Mouse (Mus musculus) macrophage (primary cell): Measurements from ENCODE around the gene Tmem108. TPM values are rescaled to one million over a fixed set of nuclear protein-coding genes. Genes with fewer than 3 reads are reported as not detected.

Experiments
- H3K27ac ChIP-seq: fragments of 350-480 bp; formaldehyde crosslinking; 2 replicates; pipeline ENCODE4 v1.9.0; 2021
- H3K36me3 ChIP-seq: fragments of 350-480 bp; formaldehyde crosslinking; 2 replicates; pipeline ENCODE4 v1.9.0; 2021; ENCODE audit errors: inconsistent target
- H3K4me3 ChIP-seq: fragments of 350-480 bp; formaldehyde crosslinking; 2 replicates; pipeline ENCODE4 v1.9.0; 2021; ENCODE audit errors: inconsistent target
- H3K79me2 ChIP-seq: fragments of 350-480 bp; formaldehyde crosslinking; 2 replicates; pipeline ENCODE4 v1.9.0; 2021; ENCODE audit errors: inconsistent target
- WGBS: methylation state at CpG from one replicate; pipeline ENCODE4 v1.1.7; 2026; ENCODE audit warnings: inconsistent platforms; ENCODE audit not compliant: missing documents; 5-methylcytosine and 5-hydroxymethylcytosine counted together
- polyA plus RNA-seq: library from polyadenylated mRNA; stranded (reverse); fragments of 250-400 nt; gene quantifications from 3 replicates; pipeline ENCODE4 v1.2.4, GENCODE M21; 2018; ENCODE audit warnings: inconsistent platforms

Gene Tmem108
- polyA plus RNA-seq, 1 experiment from 2014 or later = not detected

DNA sequence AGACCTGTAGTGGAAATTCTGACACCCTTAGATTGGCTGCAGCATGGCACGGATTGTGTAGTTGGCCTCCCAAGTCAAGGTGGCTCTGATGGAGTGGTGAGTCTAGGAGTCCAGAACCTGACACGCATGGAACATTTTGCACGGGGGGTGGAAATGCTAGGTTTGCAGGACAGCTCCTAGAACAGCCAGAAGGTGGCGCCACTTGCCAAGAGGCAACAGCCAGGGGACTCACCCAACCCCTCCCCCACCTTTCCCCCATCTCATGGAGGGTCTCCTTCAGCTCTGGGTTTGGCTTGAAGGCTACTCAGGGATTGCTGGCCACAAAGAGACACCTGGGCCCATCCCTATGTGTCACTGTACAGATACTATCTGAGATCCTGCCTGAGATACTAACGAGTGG, 292.1 kb downstream of the Tmem108 start:
- Histone ChIP-seq H3K36me3 (no peaks in the 10 kb centered on the region), H3K79me2 (no peaks in the 10 kb centered on the region), H3K27ac (no peak overlapping the region), H3K4me3 (no peak overlapping the region)
- WGBS = 59% methylated on average over 5 of the region's 5 CpGs

DNA sequence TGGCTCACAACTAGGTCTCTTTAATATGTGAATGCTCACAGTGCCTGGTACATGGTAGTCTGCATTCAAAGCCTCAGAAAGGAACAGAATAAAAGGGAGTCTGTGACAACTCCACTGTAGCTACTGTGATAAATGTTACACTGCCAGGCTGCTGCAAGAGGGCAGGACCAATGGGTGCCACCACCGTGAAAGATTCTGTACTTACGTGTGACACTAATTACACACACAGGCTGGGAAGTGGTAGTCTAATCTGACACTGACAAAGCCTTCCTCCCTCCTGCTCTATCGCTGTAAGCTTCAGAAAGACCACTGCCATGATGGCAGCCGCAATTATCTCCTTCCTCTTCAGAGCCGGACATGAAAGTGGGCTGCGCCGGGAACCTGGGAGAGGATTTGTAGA, 292.7 kb downstream of the Tmem108 start:
- Histone ChIP-seq H3K36me3 (no peaks in the 10 kb centered on the region), H3K79me2 (no peaks in the 10 kb centered on the region), H3K27ac (no peak overlapping the region), H3K4me3 (no peak overlapping the region)
- WGBS = 82% methylated on average over 7 of the region's 7 CpGs

DNA sequence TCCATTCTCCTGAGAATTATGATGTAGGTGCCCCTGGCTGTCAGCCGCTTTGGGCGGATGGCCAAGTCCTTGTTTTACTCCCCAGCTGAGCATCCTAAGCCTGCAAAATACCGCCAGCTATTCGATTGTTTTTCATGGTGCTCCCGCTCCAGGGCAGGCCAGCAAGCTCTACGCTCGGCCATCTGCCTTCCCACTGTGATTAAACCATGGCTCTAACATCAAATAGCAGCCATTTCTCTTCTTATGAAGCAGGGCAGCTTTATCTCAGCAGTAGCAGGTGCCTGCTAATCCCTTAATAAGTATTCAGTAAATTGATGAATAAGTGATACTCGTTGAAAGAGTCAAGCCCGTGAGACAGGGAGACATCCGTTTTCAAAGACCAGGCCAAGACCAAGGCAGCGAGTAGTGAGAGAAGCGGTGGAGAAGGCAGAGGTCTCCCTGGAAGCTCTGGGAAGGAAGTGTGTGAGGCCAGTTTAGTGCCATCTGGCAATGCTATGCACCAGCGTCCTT, 295.9 kb downstream of the Tmem108 start:
- WGBS = 96% methylated on average over 13 of the region's 13 CpGs

DNA sequence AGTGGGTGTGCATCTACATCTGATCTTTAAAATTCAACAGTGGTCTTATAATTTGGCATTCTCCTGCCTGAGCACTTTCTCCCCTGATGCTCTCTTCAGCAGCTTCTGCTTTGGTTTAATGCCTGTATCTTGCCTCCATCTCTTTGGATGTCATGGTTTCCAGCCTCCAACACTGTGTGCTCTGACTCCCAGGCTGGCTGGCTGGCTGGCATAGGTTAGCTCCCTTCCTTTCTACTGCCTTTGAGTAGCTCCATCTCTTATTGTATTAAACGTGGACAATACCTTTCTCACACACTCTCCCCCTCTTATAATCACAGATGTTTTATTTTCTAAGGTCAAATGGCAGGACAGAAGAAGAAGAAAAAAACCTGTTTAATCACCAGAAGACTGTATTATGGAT, 296.3 kb downstream of the Tmem108 start:
- WGBS = 80% methylated on average over 1 of the region's 1 CpGs
- no peaks in the 10 kb centered on the region for H3K36me3 ChIP-seq
- H3K4me3 ChIP-seq = no peak overlapping the region
- H3K79me2 ChIP-seq = no peaks in the 10 kb centered on the region
- no peak overlapping the region for H3K27ac ChIP-seq

More for the DNA sequence above, 295.9 kb downstream of the Tmem108 start:
- Histone ChIP-seq H3K36me3 (no peaks in the 10 kb centered on the region), H3K79me2 (no peaks in the 10 kb centered on the region), H3K4me3 (no peak overlapping the region), H3K27ac (no peak overlapping the region)

DNA sequence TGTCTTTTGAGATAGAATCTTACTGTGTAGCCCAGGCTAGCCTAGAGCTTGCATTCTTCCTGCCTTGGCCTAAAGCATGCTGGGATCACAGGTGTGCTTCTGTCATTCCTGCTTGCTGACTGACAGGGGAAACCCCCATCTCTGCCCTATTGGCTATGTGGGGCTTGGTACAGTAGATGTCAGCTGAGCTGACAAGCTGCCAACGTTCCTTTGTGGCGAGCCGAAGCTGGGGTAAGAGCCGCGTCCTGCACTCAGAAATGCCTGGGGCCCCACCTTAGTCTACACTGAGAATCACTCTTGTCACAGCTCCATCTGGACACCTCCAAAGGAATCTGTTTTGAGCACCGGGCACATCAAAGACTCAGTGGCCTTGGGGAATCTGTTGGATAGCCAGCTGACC, 297.8 kb downstream of the Tmem108 start:
- H3K27ac ChIP-seq = no peak overlapping the region
- H3K4me3 ChIP-seq = no peak overlapping the region
- WGBS = 29% methylated on average over 6 of the region's 6 CpGs
- no peaks in the 10 kb centered on the region for H3K79me2 ChIP-seq
- H3K36me3 ChIP-seq = no peaks in the 10 kb centered on the region

DNA sequence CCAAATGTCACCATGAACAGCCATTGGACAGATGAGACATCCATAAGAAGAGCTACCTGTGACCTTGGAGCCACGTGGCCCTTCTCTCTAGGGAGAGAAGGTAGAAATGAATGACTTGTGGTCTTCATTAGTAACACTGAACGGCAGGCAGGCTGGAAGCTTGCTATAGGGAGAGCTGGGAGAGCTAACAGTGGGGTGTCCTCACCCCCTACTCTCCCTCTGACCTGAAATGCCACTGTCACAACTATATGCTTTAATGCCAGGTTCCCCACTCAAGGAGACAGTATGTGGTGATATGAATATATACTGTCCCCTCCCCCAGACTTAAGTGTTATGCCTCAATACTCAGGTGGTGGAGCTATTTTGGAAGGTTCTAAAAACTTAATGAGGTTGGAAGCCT, 301.8 kb downstream of the Tmem108 start:
- Histone ChIP-seq H3K4me3 (no peak overlapping the region), H3K27ac (no peak overlapping the region), H3K36me3 (no peaks in the 10 kb centered on the region), H3K79me2 (no peaks in the 10 kb centered on the region)
- WGBS = 76% methylated on average over 2 of the region's 2 CpGs

DNA sequence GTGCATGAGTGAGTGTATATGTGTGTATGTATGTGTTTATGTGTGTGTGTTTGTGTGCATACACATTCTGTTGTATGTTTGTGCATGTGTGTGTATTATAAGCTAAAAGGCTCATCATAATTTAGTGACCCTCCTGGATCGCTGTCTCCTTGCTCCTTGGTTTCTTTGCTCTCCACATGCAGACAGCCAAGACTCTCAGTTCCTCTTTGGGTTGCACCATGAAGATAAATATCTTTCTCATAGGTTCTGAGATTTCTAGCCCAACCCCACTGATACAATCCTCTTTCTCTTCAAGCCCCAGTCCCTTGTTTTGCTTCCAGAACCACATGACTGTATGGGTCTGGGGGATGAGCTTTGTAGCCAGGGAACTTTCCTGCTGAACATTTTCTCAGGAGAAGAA, 302.3 kb downstream of the Tmem108 start:
- Histone ChIP-seq H3K36me3 (no peaks in the 10 kb centered on the region), H3K79me2 (no peaks in the 10 kb centered on the region), H3K4me3 (no peak overlapping the region), H3K27ac (no peak overlapping the region)
- WGBS = 31% methylated on average over 1 of the region's 1 CpGs

DNA sequence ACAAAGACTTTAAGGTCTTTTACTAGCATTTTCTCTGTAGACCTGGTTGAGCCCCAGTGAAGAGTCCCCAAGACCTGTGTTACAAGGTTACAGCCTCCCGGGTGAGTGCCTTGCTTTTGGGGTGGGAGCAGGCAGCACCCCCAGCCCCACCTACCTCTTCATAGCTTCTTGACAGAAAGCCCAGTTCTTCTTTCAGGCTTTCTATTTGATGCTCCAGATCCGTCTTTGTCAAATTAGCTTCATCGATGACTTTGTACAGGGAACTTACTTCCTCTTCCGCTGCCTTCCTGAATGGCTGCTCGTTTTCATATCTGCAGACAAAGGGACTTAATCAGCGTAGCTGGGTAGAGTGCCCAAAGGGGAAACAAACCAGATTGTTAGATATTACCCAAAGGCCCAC, 312.0 kb downstream of the Tmem108 start:
- Histone ChIP-seq H3K27ac (no peak overlapping the region), H3K79me2 (no peaks in the 10 kb centered on the region), H3K4me3 (no peak overlapping the region), H3K36me3 (no peaks in the 10 kb centered on the region)
- 19% methylated on average over 6 of the region's 6 CpGs for WGBS

DNA sequence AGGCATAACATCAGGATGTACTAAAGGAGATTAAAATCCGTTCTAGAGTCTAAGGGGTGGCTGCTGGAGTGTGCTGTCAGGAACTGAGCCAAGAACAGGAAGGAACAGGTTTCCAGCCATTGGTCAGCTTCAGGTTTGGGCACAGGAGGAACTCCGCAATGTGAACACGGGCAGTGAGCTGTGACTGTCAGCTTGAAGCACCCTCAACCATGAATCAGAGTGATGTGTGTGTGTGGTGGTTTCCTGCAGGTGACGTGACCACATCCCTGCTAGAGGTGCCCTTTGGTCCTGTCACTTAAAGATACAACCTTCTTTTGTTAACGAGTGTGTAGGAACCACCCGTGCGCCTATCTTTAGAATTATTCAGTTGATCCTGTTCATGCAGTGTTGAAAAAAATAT, 312.5 kb downstream of the Tmem108 start:
- Histone ChIP-seq H3K27ac (no peak overlapping the region), H3K79me2 (no peaks in the 10 kb centered on the region), H3K4me3 (no peak overlapping the region), H3K36me3 (no peaks in the 10 kb centered on the region)
- 12% methylated on average over 7 of the region's 7 CpGs for WGBS

DNA sequence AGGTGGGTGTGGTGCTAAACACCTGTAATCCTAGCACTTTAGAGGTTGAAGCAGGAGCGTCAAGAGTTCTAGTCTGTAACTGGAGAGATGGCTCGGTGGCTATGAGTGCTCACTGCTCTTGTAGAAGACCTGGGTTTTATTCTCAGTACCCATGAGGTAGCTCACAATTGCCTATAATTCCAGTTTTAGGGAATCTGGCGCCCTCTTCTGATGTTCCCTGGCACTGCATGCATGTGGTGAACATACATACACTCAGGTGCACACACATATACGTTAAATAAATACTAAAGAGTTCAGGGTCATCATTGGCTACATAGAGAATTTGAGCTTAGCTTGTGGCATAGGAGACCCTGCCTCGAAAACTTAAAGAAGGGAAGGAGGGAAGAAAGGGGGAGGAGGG, 317.0 kb downstream of the Tmem108 start:
- H3K4me3 ChIP-seq = no peak overlapping the region
- H3K27ac ChIP-seq = no peak overlapping the region
- no peaks in the 10 kb centered on the region for H3K79me2 ChIP-seq
- no peaks in the 10 kb centered on the region for H3K36me3 ChIP-seq
- 88% methylated on average over 5 of the region's 5 CpGs for WGBS

DNA sequence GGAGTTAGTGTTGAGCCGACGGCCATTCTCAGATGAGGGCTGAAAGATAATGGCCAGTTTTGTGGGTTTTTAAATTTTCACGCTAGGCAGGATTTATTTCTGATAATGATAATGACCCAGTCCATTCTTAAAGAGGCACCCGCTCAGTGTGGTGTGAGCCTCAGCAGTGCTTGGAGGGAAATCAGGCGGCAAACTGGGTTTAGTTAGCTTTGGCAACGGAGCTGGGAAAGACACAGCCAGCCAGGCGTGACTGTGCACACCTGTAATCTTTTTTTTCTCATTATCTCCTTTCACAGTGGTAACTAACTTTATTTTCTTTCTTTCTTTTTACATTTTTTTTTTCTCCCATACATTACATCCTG, 317.8 kb downstream of the Tmem108 start:
- Histone ChIP-seq H3K27ac (no peak overlapping the region), H3K79me2 (no peaks in the 10 kb centered on the region), H3K36me3 (no peaks in the 10 kb centered on the region), H3K4me3 (no peak overlapping the region)
- 95% methylated on average over 7 of the region's 7 CpGs for WGBS

DNA sequence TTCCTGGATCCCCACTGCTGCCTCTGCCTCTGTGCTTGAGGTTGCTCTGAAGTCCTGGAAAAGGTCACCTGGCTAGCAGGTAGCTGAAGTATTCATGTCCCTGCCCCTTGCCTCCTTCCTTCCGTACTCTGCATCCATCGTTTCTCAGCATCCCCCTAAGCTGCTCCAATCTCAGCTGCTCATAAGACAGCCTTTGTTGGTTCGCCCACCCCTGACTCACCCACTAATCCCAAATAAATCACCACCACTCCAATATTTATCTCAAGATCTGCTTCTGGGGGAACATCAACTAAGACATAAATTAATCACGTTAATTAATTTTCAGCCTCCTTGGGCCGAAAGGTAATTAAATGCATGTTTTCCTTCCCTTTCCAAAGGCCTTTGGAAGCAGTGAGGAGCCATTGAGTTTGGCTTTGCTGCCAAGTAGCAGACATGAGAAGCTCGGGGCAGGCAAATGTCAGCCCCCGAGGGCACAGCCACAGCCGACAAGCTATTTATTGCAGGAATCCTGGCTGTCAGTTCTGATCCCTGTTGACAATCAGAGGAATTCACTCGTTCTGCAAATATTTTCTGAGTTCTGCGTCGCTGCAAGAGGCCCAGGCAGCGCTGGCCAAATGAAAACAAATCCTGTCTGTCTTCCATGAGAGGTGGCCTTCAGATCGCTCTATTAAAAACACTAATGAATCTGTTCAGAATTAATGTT, 318.4 kb downstream of the Tmem108 start:
- H3K36me3 ChIP-seq = no peaks in the 10 kb centered on the region
- no peak overlapping the region for H3K27ac ChIP-seq
- no peak overlapping the region for H3K4me3 ChIP-seq
- WGBS = 95% methylated on average over 13 of the region's 13 CpGs
- H3K79me2 ChIP-seq = no peaks in the 10 kb centered on the region

DNA sequence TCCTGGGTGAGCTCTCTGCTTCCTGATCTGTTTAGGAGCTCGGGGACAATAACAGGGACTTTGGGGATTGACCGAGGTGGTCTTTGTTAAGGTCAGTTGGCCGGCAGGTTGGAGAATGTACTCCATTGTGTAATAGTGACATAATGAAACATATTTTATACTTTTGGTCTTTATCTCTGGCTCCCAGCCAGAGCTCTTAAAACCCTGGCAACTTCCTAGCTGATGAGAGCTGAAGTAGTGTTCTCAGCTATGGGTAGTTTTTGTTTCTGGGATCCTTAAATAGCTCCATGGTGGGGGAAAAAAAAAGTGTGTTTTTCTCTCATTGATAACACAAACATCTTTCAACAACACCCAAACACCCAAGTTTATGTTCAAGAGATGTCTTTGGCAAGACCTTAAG, 321.0 kb downstream of the Tmem108 start:
- WGBS = 65% methylated on average over 3 of the region's 3 CpGs
- H3K36me3 ChIP-seq = no peaks in the 10 kb centered on the region

DNA sequence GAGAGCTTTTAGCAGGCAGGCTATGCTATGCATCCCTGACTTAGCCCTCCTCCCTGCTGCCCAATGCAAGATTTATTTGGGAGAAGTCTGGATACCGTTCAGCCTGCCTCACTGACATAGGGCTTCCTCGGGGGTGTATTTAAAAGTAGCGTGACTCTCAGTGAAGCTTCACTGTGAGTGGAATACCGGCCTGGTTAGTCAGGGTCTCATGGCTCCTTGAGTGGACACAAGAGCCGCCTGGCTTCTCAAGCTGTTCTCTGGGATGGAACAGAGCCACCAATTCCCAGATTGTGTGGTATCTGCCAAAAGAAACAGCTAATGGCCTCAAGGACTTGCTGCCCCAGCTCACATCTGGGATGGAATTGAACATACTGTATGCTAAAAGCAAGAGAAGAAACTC, 324.5 kb downstream of the Tmem108 start:
- whole genome bisulfite sequencing = 98% methylated on average over 5 of the region's 5 CpGs
- H3K27ac ChIP-seq = no peak overlapping the region
- H3K4me3 ChIP-seq = no peak overlapping the region
- no peaks in the 10 kb centered on the region for H3K36me3 ChIP-seq
- no peaks in the 10 kb centered on the region for H3K79me2 ChIP-seq

More for the DNA sequence above, 321.0 kb downstream of the Tmem108 start:
- Histone ChIP-seq H3K79me2 (no peaks in the 10 kb centered on the region), H3K4me3 (no peak overlapping the region), H3K27ac (no peak overlapping the region)

DNA sequence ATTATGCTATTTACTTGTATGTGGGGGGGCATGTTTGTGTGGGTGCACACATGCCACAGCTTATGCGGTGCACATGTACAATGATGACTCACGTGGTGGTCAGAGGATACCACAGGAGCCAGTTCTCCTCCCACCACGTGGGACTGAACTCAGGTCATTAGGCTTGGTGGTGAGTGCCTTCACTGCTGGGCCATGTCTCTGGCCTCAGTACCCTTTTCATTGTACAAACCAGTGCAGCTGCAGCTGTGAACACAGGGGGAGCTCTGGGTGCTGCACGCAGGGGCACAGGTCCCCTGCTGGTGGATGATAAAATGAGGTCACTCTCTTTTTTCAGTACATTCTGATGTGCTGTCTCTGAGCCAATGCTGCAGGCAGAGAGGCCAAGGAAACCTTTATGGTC, 327.5 kb downstream of the Tmem108 start:
- Histone ChIP-seq H3K27ac (no peak overlapping the region), H3K4me3 (no peak overlapping the region), H3K79me2 (no peaks in the 10 kb centered on the region), H3K36me3 (no peaks in the 10 kb centered on the region)
- WGBS = 10% methylated on average over 4 of the region's 4 CpGs
